Mouse (Mus musculus): ENCODE measurements around the gene Rnase13. TPM values are rescaled to one million over a fixed set of nuclear protein-coding genes. Genes with fewer than 3 reads are reported as not detected.

Gene Rnase13
- polyA plus RNA-seq, 1 experiment from 2014 or later: not detected

DNA sequence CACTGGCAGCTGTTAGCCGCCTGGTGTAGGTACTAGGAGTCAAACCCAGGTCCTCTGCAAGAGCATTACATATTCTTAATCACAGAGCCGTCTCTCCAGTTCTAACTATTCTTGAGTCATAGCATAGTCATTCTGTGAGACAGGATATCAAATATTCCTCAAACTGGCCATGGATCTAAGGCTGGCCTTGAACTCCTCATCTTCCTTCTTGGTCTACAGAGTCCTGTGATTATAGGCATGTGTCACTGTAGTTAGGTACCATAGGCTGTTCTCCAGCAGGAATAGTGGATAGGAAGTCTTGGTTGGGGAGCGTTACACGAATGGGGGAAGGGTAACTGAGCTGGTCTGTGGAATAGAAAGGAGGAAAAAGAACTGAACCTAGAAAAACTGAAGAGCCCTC is 6.0 kb downstream of the Rnase13 start:
- Histone ChIP-seq H3K4me2 (ENCODE audit: low read length) (no peak overlapping the region), H3K27me3 (replicated peaks; ENCODE audit: control insufficient read depth, insufficient read depth, low read length) (no peaks in the 10 kb centered on the region), H3K4me3 (ENCODE audit: low read depth, low read length) (no peak overlapping the region), H3K9ac (ENCODE audit: low read length) (no peak overlapping the region), H3K9me3 (replicated peaks; ENCODE audit: control insufficient read depth, low read length) (no peaks in the 10 kb centered on the region), H3K27ac (ENCODE audit: low read depth, low read length) (no peak overlapping the region), H3K36me3 (ENCODE audit: control insufficient read depth, insufficient read depth, low read length) (no peaks in the 10 kb centered on the region), H3K4me1 (ENCODE audit: control insufficient read depth, insufficient read depth, low read length) (no peaks in the 10 kb centered on the region; the same call in 1 of the 2 replicates)
- 87% methylated on average over 4 of the region's 4 CpGs for WGBS
- ATAC-seq (no peak), DNase-seq (ENCODE audit: low spot score) (no peak)

DNA sequence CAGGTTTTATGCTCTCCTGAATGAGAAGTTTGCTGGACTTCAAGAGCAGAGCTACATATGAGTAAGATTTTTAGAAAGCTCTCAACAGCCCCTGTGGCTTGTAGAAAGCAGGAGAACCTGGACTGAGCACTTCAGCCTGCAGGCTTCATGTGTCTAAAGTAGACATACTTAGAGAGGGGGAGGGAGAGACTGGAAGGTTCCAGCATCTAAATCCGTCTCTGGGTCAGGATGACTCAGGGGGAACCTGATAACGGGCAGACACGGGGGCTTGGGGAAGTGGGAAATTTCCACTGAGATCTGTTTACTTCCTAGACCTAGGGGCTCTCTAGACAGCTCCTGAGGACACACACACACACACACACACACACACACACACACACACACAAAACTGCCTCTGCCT is 7.5 kb downstream of the Rnase13 start:
- WGBS: 18% methylated on average over 3 of the region's 3 CpGs
- Histone ChIP-seq H3K4me2 (ENCODE audit: low read length) (peak overlapping the region; percentile 18; the same call in 1 of the 2 replicates), H3K4me3 (ENCODE audit: low read depth, low read length) (no peak overlapping the region), H3K27ac (ENCODE audit: low read depth, low read length) (peak overlapping the region; percentile 52; the same call in 1 of the 2 replicates), H3K9me3 (replicated peaks; ENCODE audit: control insufficient read depth, low read length) (no peaks in the 10 kb centered on the region), H3K9ac (ENCODE audit: low read length) (no peak overlapping the region), H3K4me1 (ENCODE audit: control insufficient read depth, insufficient read depth, low read length) (no peaks in the 10 kb centered on the region; the same call in 1 of the 2 replicates), H3K27me3 (replicated peaks; ENCODE audit: control insufficient read depth, insufficient read depth, low read length) (no peaks in the 10 kb centered on the region), H3K36me3 (ENCODE audit: control insufficient read depth, insufficient read depth, low read length) (0 out of 2 replicates have a peak, but pooled peaks cover 1% of the 10 kb centered on the region)
- DNase-seq (ENCODE audit: low spot score) (no peak), ATAC-seq (no peak)

DNA sequence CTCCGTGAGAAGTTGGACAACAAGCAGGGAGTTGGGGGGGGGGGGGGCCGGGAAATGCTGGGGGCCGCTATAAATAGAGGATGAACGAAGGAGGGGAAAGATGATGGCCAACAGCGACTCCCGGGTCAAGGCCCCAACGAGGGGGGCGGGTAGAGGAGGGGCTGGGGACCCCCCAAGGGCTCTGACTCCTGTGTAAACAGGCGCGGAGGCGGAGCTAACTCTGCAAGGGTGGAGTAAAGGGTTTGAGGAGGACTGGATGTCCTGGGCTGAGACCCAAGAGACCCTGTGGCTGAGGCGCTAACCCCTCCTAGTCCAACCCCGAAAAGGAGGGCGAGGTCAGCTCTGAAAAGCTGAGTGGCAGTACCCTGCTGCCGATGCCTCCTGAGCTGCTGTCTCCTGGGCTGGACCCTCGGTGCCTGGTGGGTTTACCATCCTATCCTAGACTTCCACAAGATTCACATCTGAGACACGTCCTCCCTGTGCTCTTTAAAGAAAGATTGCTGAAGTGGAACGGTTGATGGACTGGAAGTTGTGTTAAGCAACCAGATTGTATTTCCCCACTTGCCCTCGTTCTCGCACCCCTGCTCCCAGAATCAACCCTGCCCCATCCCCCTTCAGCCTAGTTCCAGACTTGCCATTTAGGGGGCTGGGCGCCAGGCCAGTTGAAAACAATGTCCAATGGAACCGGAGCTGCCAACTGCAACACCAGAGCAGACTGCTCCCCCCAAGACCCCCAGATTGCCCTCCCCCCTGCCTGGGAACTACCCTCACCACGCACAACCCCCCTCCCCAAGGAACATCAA is 8.4 kb downstream of the Rnase13 start, which contains the start of gene Ndrg2:
Ndrg2 (minus strand) TSS at position 199 of the 803 bp plus-strand sequence.
- DNase-seq (ENCODE audit: low spot score): peak; percentile 91
- H3K4me1 ChIP-seq (ENCODE audit: control insufficient read depth, insufficient read depth, low read length): no peaks in the 10 kb centered on the region; the same call in 1 of the 2 replicates

DNA sequence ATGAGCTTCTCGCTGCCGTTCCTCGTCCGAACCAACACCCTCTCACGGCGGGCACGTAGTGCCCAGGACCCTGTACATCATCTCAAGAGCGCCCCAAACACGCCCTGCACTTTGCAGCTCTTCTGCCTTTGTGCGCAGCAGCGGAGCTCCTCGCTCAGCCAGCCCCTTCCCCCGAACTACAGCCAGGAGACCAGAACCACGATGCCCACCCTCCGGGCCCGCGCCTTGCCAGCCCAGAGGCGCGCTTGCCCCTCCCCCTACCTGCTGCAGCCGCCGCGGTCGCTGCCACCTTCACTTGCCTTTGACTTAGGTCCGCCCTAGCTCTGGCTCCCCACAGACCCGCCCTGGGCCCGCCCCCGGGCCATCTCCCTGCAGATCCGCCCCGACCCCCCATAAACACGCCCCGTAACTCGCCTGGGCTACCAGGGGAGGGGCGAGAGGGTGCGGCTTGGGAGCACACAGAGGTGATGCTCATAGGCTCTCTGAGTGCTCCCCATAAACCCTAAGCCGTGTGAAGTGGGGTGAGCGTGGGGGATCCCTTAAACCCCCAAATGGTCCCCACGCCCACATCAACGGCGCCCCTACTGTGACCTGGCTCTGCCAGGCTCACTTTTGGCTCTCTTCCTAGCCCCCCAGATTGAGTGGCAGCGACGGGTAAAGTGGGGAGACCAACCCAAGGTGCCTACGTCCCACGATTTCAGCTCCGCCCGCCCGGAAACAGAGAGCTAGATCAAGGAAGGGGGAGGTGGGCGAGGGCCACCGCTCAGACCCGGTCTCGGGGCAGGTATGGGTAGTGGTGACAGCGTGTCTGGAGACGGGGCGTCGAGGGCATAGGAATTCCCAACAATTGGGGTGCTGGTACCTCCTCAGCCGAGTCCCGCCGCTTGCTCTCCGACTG is 9.3 kb downstream of the Rnase13 start:
- Histone ChIP-seq H3K4me2 (ENCODE audit: low read length) (peak overlapping the region; percentile 98), H3K27me3 (replicated peaks; ENCODE audit: control insufficient read depth, insufficient read depth, low read length) (no peaks in the 10 kb centered on the region), H3K4me3 (ENCODE audit: low read depth, low read length) (peak overlapping the region; percentile 55), H3K9ac (ENCODE audit: low read length) (peak overlapping the region; percentile 75), H3K36me3 (ENCODE audit: control insufficient read depth, insufficient read depth, low read length) (peaks cover 9% of the 10 kb centered on the region; the same call in 1 of the 2 replicates), H3K4me1 (ENCODE audit: control insufficient read depth, insufficient read depth, low read length) (no peaks in the 10 kb centered on the region; the same call in 1 of the 2 replicates), H3K9me3 (replicated peaks; ENCODE audit: control insufficient read depth, low read length) (no peaks in the 10 kb centered on the region), H3K27ac (ENCODE audit: low read depth, low read length) (peak overlapping the region; percentile 87)
- WGBS: under 1% methylated on average over 58 of the region's 58 CpGs
- peak; percentile 79 for DNase-seq (ENCODE audit: low spot score)
- ATAC-seq: peak; percentile 77

More for the DNA sequence above, 8.4 kb downstream of the Rnase13 start, which contains the start of gene Ndrg2:
- peak within 1 kb of the TSS; percentile 98 for H3K4me2 ChIP-seq (ENCODE audit: low read length)
- peak; percentile 79 for ATAC-seq
- H3K36me3 ChIP-seq (ENCODE audit: control insufficient read depth, insufficient read depth, low read length): 0 out of 2 replicates have a peak, but pooled peaks cover 5% of the 10 kb centered on the region
- no peaks in the 10 kb centered on the region for H3K27me3 ChIP-seq (replicated peaks; ENCODE audit: control insufficient read depth, insufficient read depth, low read length)
- peak within 1 kb of the TSS; percentile 87 for H3K27ac ChIP-seq (ENCODE audit: low read depth, low read length)
- WGBS: 1% methylated on average over 21 of the region's 23 CpGs
- no peaks in the 10 kb centered on the region for H3K9me3 ChIP-seq (replicated peaks; ENCODE audit: control insufficient read depth, low read length)
- peak within 1 kb of the TSS; percentile 75 for H3K9ac ChIP-seq (ENCODE audit: low read length)
- peak within 1 kb of the TSS; percentile 55 for H3K4me3 ChIP-seq (ENCODE audit: low read depth, low read length)

DNA sequence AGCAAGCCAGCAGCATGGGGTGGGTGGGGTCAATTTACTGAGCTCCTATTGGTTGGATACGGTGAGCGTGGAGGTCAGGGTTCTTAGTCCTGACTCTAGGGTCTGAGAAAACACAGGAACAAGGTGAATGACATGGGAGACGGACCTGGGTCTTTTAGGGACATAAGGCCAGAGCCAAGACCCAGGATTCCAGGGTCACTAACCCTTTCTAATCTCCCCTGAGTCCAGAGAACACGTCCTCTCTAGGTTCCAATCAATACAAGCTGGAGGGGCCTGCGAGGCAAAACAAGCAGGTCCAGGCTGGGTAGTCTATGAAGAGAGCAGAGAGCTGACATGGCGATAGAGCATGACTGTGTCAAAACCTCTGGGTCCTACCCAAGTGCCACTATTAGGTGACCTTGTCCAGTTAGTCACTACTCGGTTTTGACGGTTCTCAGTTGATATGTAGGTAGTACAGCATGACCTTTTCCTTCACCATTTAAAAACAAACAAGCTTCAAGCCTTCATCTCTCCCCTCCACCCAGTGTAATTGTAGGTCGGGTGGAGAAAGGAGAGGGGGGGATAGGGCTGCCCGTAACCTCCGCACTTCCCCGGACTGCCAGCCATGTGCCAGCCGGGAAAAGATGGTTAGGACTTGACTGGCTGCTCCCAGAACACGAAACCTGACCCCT is 10.0 kb downstream of the Rnase13 start:
- no peaks in the 10 kb centered on the region for H3K9me3 ChIP-seq (replicated peaks; ENCODE audit: control insufficient read depth, low read length)
- peak; percentile 25 for ATAC-seq
- H3K4me3 ChIP-seq (ENCODE audit: low read depth, low read length): peak overlapping the region; percentile 55
- peak overlapping the region; percentile 75 for H3K9ac ChIP-seq (ENCODE audit: low read length)
- peaks cover 14% of the 10 kb centered on the region; the same call in 1 of the 2 replicates for H3K36me3 ChIP-seq (ENCODE audit: control insufficient read depth, insufficient read depth, low read length)
- peak overlapping the region; percentile 87 for H3K27ac ChIP-seq (ENCODE audit: low read depth, low read length)
- no peaks in the 10 kb centered on the region for H3K27me3 ChIP-seq (replicated peaks; ENCODE audit: control insufficient read depth, insufficient read depth, low read length)
- WGBS: 7% methylated on average over 14 of the region's 14 CpGs
- peak overlapping the region; percentile 98 for H3K4me2 ChIP-seq (ENCODE audit: low read length)
- H3K4me1 ChIP-seq (ENCODE audit: control insufficient read depth, insufficient read depth, low read length): no peaks in the 10 kb centered on the region; the same call in 1 of the 2 replicates
- DNase-seq (ENCODE audit: low spot score): no peak

DNA sequence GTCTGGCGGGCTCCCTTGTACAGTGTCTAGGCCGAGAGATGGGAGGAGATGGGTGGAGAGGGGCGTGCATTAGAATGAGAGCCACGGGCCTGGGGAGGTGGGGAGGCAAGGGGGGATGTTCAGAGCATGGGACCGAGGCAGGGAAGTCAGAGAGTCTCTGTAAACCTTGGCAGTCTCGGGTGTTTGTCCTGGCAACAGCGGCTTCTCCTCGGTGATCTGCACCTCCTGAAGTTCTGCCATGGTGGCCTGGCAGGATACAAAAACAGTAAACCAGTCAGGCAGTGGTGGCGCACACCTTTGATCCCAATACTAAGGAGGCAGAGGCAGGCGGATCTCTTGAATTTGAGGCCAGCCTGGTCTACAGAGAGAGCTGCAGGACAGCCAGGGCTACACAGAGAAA is 11.3 kb downstream of the Rnase13 start:
- no peak overlapping the region for H3K9ac ChIP-seq (ENCODE audit: low read length)
- H3K36me3 ChIP-seq (ENCODE audit: control insufficient read depth, insufficient read depth, low read length): peaks cover 14% of the 10 kb centered on the region; the same call in 1 of the 2 replicates
- H3K27me3 ChIP-seq (replicated peaks; ENCODE audit: control insufficient read depth, insufficient read depth, low read length): no peaks in the 10 kb centered on the region
- no peaks in the 10 kb centered on the region; the same call in 1 of the 2 replicates for H3K4me1 ChIP-seq (ENCODE audit: control insufficient read depth, insufficient read depth, low read length)
- no peak overlapping the region for H3K27ac ChIP-seq (ENCODE audit: low read depth, low read length)
- 84% methylated on average over 10 of the region's 10 CpGs for WGBS
- DNase-seq (ENCODE audit: low spot score) (no peak), ATAC-seq (no peak)
- no peak overlapping the region for H3K4me3 ChIP-seq (ENCODE audit: low read depth, low read length)
- H3K9me3 ChIP-seq (replicated peaks; ENCODE audit: control insufficient read depth, low read length): no peaks in the 10 kb centered on the region
- no peak overlapping the region for H3K4me2 ChIP-seq (ENCODE audit: low read length)

DNA sequence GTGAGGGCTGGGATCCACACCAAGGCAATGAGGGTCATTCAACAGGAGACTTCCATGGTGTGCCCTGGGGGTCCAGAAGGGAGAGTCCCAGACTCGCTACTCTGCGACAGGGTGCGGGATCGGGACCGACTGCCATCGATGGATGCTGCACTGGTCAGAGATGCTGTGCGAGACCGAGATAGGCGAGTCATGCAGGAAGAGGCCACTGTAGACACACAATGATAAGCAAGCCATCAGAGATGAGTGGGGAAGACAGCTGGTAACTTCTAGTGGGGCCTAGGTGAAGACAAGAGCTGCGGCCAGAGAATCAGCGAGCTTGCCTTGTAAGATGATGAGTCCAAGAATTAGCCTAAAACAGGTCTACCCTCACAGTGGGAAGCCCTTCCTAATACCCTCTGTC is 16.5 kb downstream of the Rnase13 start:
- no peak for DNase-seq (ENCODE audit: low spot score)
- 94% methylated on average over 11 of the region's 11 CpGs for WGBS
- no peak overlapping the region for H3K27ac ChIP-seq (ENCODE audit: low read depth, low read length)
- no peaks in the 10 kb centered on the region for H3K4me1 ChIP-seq (ENCODE audit: control insufficient read depth, insufficient read depth, low read length)
- no peak for ATAC-seq
- H3K9me3 ChIP-seq (replicated peaks; ENCODE audit: control insufficient read depth, low read length): no peaks in the 10 kb centered on the region
- H3K9ac ChIP-seq (ENCODE audit: low read length): no peak overlapping the region
- H3K4me3 ChIP-seq (ENCODE audit: low read depth, low read length): no peak overlapping the region
- H3K36me3 ChIP-seq (ENCODE audit: control insufficient read depth, insufficient read depth, low read length): peaks cover 14% of the 10 kb centered on the region; the same call in 1 of the 2 replicates
- no peak overlapping the region for H3K4me2 ChIP-seq (ENCODE audit: low read length)
- H3K27me3 ChIP-seq (replicated peaks; ENCODE audit: control insufficient read depth, insufficient read depth, low read length): no peaks in the 10 kb centered on the region

DNA sequence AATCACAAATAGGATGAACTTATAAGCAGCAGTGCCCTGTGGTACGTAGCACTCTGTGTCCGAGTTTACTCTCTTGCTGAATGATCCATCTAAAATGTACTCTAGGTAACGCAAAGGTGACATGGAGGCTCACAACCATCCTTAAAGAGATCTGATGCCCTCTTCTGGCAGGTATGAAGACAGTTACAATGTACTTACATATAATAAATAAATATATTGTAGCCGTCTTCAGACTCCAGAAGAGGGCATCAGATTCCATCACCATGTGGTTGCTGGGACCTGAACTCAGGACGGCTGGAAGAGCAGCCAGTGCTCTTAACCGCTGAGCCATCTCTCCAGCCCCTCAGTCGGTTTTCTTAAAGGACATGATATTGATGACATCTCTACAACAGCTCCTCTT is 17.9 kb downstream of the Rnase13 start:
- 75% methylated on average over 7 of the region's 7 CpGs for WGBS
- H3K27ac ChIP-seq (ENCODE audit: low read depth, low read length): no peak overlapping the region
- no peak overlapping the region for H3K9ac ChIP-seq (ENCODE audit: low read length)
- H3K4me1 ChIP-seq (ENCODE audit: control insufficient read depth, insufficient read depth, low read length): no peaks in the 10 kb centered on the region
- no peaks in the 10 kb centered on the region for H3K9me3 ChIP-seq (replicated peaks; ENCODE audit: control insufficient read depth, low read length)
- no peaks in the 10 kb centered on the region for H3K27me3 ChIP-seq (replicated peaks; ENCODE audit: control insufficient read depth, insufficient read depth, low read length)
- no peak overlapping the region for H3K4me2 ChIP-seq (ENCODE audit: low read length)
- no peak; the same call in 1 of the 2 replicates for ATAC-seq
- no peak overlapping the region for H3K4me3 ChIP-seq (ENCODE audit: low read depth, low read length)
- H3K36me3 ChIP-seq (ENCODE audit: control insufficient read depth, insufficient read depth, low read length): peaks cover 9% of the 10 kb centered on the region; the same call in 1 of the 2 replicates
- DNase-seq (ENCODE audit: low spot score): peak; percentile 37
